Mouse (Mus musculus) G1E (cell line): ENCODE results near the gene Acsl6.

Experiments used
- CTCF ChIP-seq: IDR thresholded peaks from 2 replicates; pipeline ENCODE4 v1.5.1; 2012; ENCODE audit warnings: low read depth, low read length, inconsistent platforms, mixed read lengths
- GATA1 ChIP-seq: IDR thresholded peaks from 2 replicates; pipeline ENCODE4 v1.6.1; 2012; ENCODE audit warnings: borderline replicate concordance, low read length, inconsistent platforms, mixed read lengths
- GATA2 ChIP-seq: IDR thresholded peaks from 2 replicates; pipeline ENCODE4 v1.6.1; 2012; ENCODE audit warnings: low read depth, low read length, inconsistent platforms, borderline replicate concordance
- POLR2AphosphoS5 ChIP-seq: IDR thresholded peaks from 2 replicates; pipeline ENCODE4 v1.6.1; 2012; ENCODE audit warnings: low read depth, low read length, inconsistent platforms; ENCODE audit not compliant: insufficient replicate concordance
- TAL1 ChIP-seq: conservative IDR thresholded peaks from 2 replicates; pipeline ENCODE4 v1.6.1; 2012; ENCODE audit warnings: low read depth, low read length, inconsistent platforms, mixed read lengths

GRCm38 (mm10) chr11:54354595-54355563 lies 51.3 kb downstream of the Acsl6 start:
- TF ChIP-seq CTCF, result no peak
- no peak for TF ChIP-seq GATA2
- TF ChIP-seq GATA1, result no peak
- no peak for TF ChIP-seq TAL1
- TF ChIP-seq POLR2AphosphoS5, result no peak
